26 mouse cellular contexts compared by ENCODE assay signal in genomic region chr10:86934376-86934775, GRCm38 (mm10).
DNase-seq lines count a peak whose midpoint lies in the region; ATAC-seq and TF ChIP-seq lines count a peak whose summit lies in the region.
"Had no signal": no experiment of that assay in that cellular context is flagged by ENCODE, and none has a peak within 500 bp of the region (broad histone marks: within the 10 kb centered on the region; RNA-seq: fewer than 3 reads in every experiment).

No protein-coding gene starts in this region.

- no peaks in the 10 kb centered on the region for H3K27me3 ChIP-seq in midbrain, embryonic 15.5 days (replicated peaks)
- H3K27me3 ChIP-seq in midbrain, embryonic 10.5 days (ENCODE audit: low read depth, poor library complexity, severe bottlenecking): no peaks in the 10 kb centered on the region
- no peaks in the 10 kb centered on the region for H3K27me3 ChIP-seq in hindbrain, embryonic 16.5 days (replicated peaks; ENCODE audit: control insufficient read depth, insufficient read depth, low read length)
- H3K27me3 ChIP-seq: embryonic facial prominence, embryonic 12.5 days; kidney, embryonic 15.5 days; limb, embryonic 15.5 days; neural tube, embryonic 15.5 days had no signal

- H3K36me3 ChIP-seq in midbrain, embryonic 15.5 days (replicated peaks): no peaks in the 10 kb centered on the region
- no peaks in the 10 kb centered on the region for H3K36me3 ChIP-seq in midbrain, embryonic 10.5 days
- no peaks in the 10 kb centered on the region for H3K36me3 ChIP-seq in hindbrain, embryonic 16.5 days (ENCODE audit: control insufficient read depth, insufficient read depth, low read length)
- H3K36me3 ChIP-seq: embryonic facial prominence, embryonic 12.5 days; kidney, embryonic 15.5 days; limb, embryonic 15.5 days; neural tube, embryonic 15.5 days had no signal

- intact Hi-C loops in heart, postnatal 25 days (cut with DNase I): no loop called here

- TF ChIP-seq CTCF in brain, embryonic 14.5 days (IDR thresholded peaks at IDR 0.05; ENCODE audit: borderline replicate concordance, extremely low read depth, insufficient read depth, insufficient read length): no peak

- no peak overlapping the region for H3K4me3 ChIP-seq in midbrain, embryonic 15.5 days
- H3K4me3 ChIP-seq in midbrain, embryonic 10.5 days: no peak overlapping the region
- no peak overlapping the region for H3K4me3 ChIP-seq in hindbrain, embryonic 16.5 days (ENCODE audit: low read length)
- H3K4me3 ChIP-seq: embryonic facial prominence, embryonic 12.5 days; kidney, embryonic 15.5 days; limb, embryonic 15.5 days; myocyte; neural tube, embryonic 15.5 days had no signal

- no peak for TF ChIP-seq POLR2A in brain, embryonic 14.5 days (IDR thresholded peaks at IDR 0.05; ENCODE audit: borderline replicate concordance, extremely low read depth, insufficient read depth, insufficient read length, poor library complexity, severe bottlenecking)

- no peak overlapping the region for H3K27ac ChIP-seq in midbrain, embryonic 15.5 days
- no peak overlapping the region for H3K27ac ChIP-seq in midbrain, embryonic 10.5 days (replicated peaks)
- H3K27ac ChIP-seq in hindbrain, embryonic 16.5 days (ENCODE audit: low read depth, low read length): no peak overlapping the region
- H3K27ac ChIP-seq: embryonic facial prominence, embryonic 12.5 days; kidney, embryonic 15.5 days; limb, embryonic 15.5 days; liver, embryonic 14.5 days; neural tube, embryonic 15.5 days; stomach, postnatal 0 days had no signal

- H3K4me2 ChIP-seq in midbrain, embryonic 15.5 days: no peak overlapping the region
- H3K4me2 ChIP-seq in hindbrain, embryonic 16.5 days (ENCODE audit: low read length): no peak overlapping the region; the same call in 1 of the 2 replicates
- H3K4me2 ChIP-seq: embryonic facial prominence, embryonic 12.5 days; kidney, embryonic 15.5 days; limb, embryonic 15.5 days; neural tube, embryonic 15.5 days had no signal

- H3K4me1 ChIP-seq in midbrain, embryonic 15.5 days: 0 out of 2 replicates have a peak, but pooled peaks cover 6% of the 10 kb centered on the region
- H3K4me1 ChIP-seq in midbrain, embryonic 10.5 days: peaks cover 16% of the 10 kb centered on the region
- no peaks in the 10 kb centered on the region for H3K4me1 ChIP-seq in hindbrain, embryonic 16.5 days (ENCODE audit: control insufficient read depth, insufficient read depth, low read depth, low read length)
- H3K4me1 ChIP-seq: embryonic facial prominence, embryonic 12.5 days; limb, embryonic 15.5 days had no signal

- peak; percentile 43 for DNase-seq in heart, adult 11 months
- no peak for DNase-seq in heart, postnatal 25 days (ENCODE audit: low spot score)
- no peak for DNase-seq in midbrain, embryonic 10.5 days (ENCODE audit: low spot score)
- DNase-seq in brain, embryonic 14.5 days (ENCODE audit: low read depth): peak; percentile 14
- no peak for DNase-seq in kidney, adult 11 months
- no peak for DNase-seq in kidney, postnatal 36 days
- DNase-seq: adrenal gland, adult 2 months; cerebellum, adult 2 months; cerebellum, postnatal 25 days; gastrocnemius, postnatal 36 days; heart, postnatal 36 days; kidney, postnatal 4 days; layer of hippocampus, adult 9-11 months; right cerebral cortex, postnatal 14 days; thymus, adult 2 months; thymus, postnatal 4 days had no signal

- H3K9ac ChIP-seq in midbrain, embryonic 15.5 days: no peak overlapping the region
- H3K9ac ChIP-seq in hindbrain, embryonic 16.5 days (ENCODE audit: low read depth, low read length): no peak overlapping the region
- H3K9ac ChIP-seq: embryonic facial prominence, embryonic 12.5 days; kidney, embryonic 15.5 days; limb, embryonic 15.5 days; liver, embryonic 14.5 days had no signal

- 28% methylated on average over 6 of the region's 6 CpGs for WGBS in midbrain, embryonic 15.5 days
- WGBS in midbrain, embryonic 10.5 days: 36% methylated on average over 6 of the region's 6 CpGs
- WGBS in hindbrain, embryonic 16.5 days: 27% methylated on average over 6 of the region's 6 CpGs

- peak; percentile 63 for ATAC-seq in midbrain, embryonic 15.5 days (replicated peaks)
- peak; percentile 52; the same call in 1 of the 2 replicates for ATAC-seq in hindbrain, embryonic 16.5 days
- ATAC-seq: intestine, postnatal 0 days had no signal

- H3K9me3 ChIP-seq in midbrain, embryonic 15.5 days: no peaks in the 10 kb centered on the region
- H3K9me3 ChIP-seq in midbrain, embryonic 10.5 days (replicated peaks): no peaks in the 10 kb centered on the region
- no peaks in the 10 kb centered on the region for H3K9me3 ChIP-seq in hindbrain, embryonic 16.5 days (ENCODE audit: control insufficient read depth, low read length)
- H3K9me3 ChIP-seq: embryonic facial prominence, embryonic 12.5 days; kidney, embryonic 15.5 days; limb, embryonic 15.5 days; neural tube, embryonic 15.5 days had no signal

Comparison
In these comparisons a context has a peak if more than half of its experiments do, and no peak if none do; other contexts are left out.
1. DNase-seq: peak in heart, adult 11 months (single experiment) and brain, embryonic 14.5 days (single experiment); none in heart, postnatal 25 days (single experiment), midbrain, embryonic 10.5 days (single experiment), kidney, adult 11 months (single experiment) and kidney, postnatal 36 days (0 of 2).